Mouse (Mus musculus): Measurements from ENCODE around the gene Adcy5.

Adcy5 gene

GRCm38 (mm10) chr16:35205681-35206080, 51.0 kb downstream of the Adcy5 start:
- no peak for DNase-seq (ENCODE audit: low spot score)

- DNase-seq (ENCODE audit: low spot score) = no peak
These were observed 51.7 kb downstream of the Adcy5 start for GRCm38 (mm10) chr16:35206426-35206825.

- DNase-seq (ENCODE audit: low spot score) = no peak
These were observed 54.1 kb downstream of the Adcy5 start for GRCm38 (mm10) chr16:35208796-35209195.

- DNase-seq (ENCODE audit: low spot score) = no peak
These were observed 55.1 kb downstream of the Adcy5 start for GRCm38 (mm10) chr16:35209753-35210152.

- DNase-seq (ENCODE audit: low spot score) = no peak
These were observed 60.4 kb downstream of the Adcy5 start for GRCm38 (mm10) chr16:35215047-35215446.

GRCm38 (mm10) chr16:35215498-35215897, 60.8 kb downstream of the Adcy5 start:
- DNase-seq (ENCODE audit: low spot score) = peak; percentile 65

- peak; percentile 57 for DNase-seq (ENCODE audit: low spot score)
These were observed 62.3 kb downstream of the Adcy5 start for GRCm38 (mm10) chr16:35216826-35217491.

- no peak for DNase-seq (ENCODE audit: low spot score)
These were observed 65.7 kb downstream of the Adcy5 start for GRCm38 (mm10) chr16:35220412-35220811.

- peak; percentile 56 for DNase-seq (ENCODE audit: low spot score)
These were observed 66.9 kb downstream of the Adcy5 start for GRCm38 (mm10) chr16:35221581-35221980.

- DNase-seq (ENCODE audit: low spot score) = no peak
These were observed 69.3 kb downstream of the Adcy5 start for GRCm38 (mm10) chr16:35223930-35224329.

- DNase-seq (ENCODE audit: low spot score) = no peak
These were observed 70.0 kb downstream of the Adcy5 start for GRCm38 (mm10) chr16:35224716-35225115.

GRCm38 (mm10) chr16:35229582-35229981, 74.9 kb downstream of the Adcy5 start:
- DNase-seq (ENCODE audit: low spot score) = no peak

GRCm38 (mm10) chr16:35232153-35232750, 77.6 kb downstream of the Adcy5 start:
- no peak for DNase-seq (ENCODE audit: low spot score)

- DNase-seq (ENCODE audit: low spot score) = no peak
These were observed 78.7 kb downstream of the Adcy5 start for GRCm38 (mm10) chr16:35233329-35233728.

- no peak for DNase-seq (ENCODE audit: low spot score)
These were observed 82.4 kb downstream of the Adcy5 start for GRCm38 (mm10) chr16:35237091-35237490.

- DNase-seq (ENCODE audit: low spot score) = no peak
These were observed 84.8 kb downstream of the Adcy5 start for GRCm38 (mm10) chr16:35239318-35239965.

GRCm38 (mm10) chr16:35239966-35240730, 85.5 kb downstream of the Adcy5 start:
- DNase-seq (ENCODE audit: low spot score) = no peak

- no peak for DNase-seq (ENCODE audit: low spot score)
These were observed 92.7 kb downstream of the Adcy5 start for GRCm38 (mm10) chr16:35247364-35247763.

GRCm38 (mm10) chr16:35248825-35249224, 94.1 kb downstream of the Adcy5 start:
- peak; percentile 62 for DNase-seq (ENCODE audit: low spot score)

- DNase-seq (ENCODE audit: low spot score) = no peak
These were observed 95.1 kb downstream of the Adcy5 start for GRCm38 (mm10) chr16:35249763-35250162.

- DNase-seq (ENCODE audit: low spot score) = no peak
These were observed 97.0 kb downstream of the Adcy5 start for GRCm38 (mm10) chr16:35251690-35252089.

- DNase-seq (ENCODE audit: low spot score) = no peak
These were observed 98.3 kb downstream of the Adcy5 start for GRCm38 (mm10) chr16:35252967-35253366.

GRCm38 (mm10) chr16:35255981-35256380, 101.3 kb downstream of the Adcy5 start:
- DNase-seq (ENCODE audit: low spot score) = peak; percentile 32
